Mouse (Mus musculus): ENCODE measurements around the gene Agpat1.

DNA sequence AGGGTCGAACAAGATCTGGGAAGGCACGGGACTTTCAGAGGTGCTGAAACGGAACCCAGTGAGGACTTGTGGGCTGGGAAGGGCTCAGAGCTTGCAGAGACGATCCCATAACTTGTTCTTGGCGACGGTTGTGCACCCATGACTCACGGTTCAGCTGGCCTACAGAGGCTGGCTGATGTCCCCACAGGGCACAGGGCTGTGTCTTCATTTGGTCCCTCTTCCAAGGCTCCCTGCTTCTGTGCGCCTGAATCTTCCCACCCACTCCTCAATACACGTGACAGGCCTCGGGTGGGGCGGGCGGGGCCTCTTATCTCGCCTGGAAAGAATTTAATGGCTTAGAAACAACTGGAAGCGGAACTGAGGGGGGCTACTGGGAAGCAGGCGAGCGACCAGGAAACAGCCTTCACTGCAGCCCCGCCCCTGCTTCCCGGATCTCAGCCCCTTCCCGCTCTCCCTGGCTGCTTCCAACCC, 57.1 kb downstream of the Agpat1 start:
- TF ChIP-seq CTCF (IDR thresholded peaks at IDR 0.05; ENCODE audit: borderline replicate concordance, extremely low read depth, insufficient read depth, insufficient read length), result no peak
- TF ChIP-seq POLR2A (IDR thresholded peaks at IDR 0.05; ENCODE audit: borderline replicate concordance, extremely low read depth, insufficient read depth, insufficient read length, poor library complexity, severe bottlenecking), result no peak
